Mouse (Mus musculus) adrenal gland, adult 18-20 months (tissue): Measurements from ENCODE around the gene Rfx8. TPM values are rescaled to one million over a fixed set of nuclear protein-coding genes. Genes with fewer than 3 reads are reported as not detected.

Experiments used
- DNase-seq, 2 experiments: peaks; one replicate each; pipeline ENCODE4 v3.0.0; 2021 to 2022; ENCODE audit warnings: low spot score in 2 of 2
- total RNA-seq, 2 experiments: library from RNA; stranded (reverse); gene quantifications; 1 replicate in 1 of 2; 2 replicates in 1 of 2; pipeline ENCODE4 v1.2.3; 2021

The Rfx8 gene
- total RNA-seq, 2 experiments from 2014 or later: not detected

DNA sequence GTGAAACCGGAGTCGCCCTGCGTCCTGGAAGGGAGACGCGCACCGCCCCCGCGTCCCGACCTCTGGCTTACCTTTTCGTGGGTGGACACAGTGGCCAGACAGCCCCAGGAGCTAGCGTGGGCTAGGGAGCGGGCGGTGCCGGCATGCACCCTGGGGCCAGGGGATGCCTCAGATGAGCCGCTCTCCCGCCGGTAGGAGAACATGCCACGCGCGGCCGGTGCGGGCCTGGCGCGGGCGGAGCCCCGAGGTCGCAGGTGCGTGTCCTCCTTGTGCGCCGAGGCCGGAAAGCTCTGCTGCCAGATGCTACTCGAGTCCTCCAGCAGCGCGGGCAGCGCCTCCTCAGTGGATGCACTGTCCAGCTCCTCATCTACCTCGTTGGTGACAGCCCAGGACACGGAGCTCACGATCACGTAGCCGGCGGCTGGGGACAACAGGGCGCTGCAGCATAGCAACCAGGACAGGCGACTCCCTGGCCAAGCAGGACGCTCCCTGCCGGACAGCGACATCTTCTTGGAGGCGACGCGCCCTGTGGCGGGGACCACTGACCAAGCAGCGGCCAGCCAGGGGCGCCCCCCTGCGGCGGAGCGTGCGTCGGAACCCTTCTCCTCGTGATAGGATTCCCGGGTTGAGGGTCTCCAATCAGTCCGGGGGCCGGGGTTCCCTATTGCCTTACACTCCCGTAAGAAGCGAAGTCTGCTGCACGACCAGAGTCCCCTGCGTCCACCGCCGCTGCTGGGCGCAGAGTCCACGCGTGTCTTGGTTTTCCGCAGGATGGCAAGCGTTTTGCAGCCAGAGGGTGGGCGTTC, 70.2 kb downstream of the Rfx8 start:
- DNase-seq: peak; percentile 55 to 65

DNA sequence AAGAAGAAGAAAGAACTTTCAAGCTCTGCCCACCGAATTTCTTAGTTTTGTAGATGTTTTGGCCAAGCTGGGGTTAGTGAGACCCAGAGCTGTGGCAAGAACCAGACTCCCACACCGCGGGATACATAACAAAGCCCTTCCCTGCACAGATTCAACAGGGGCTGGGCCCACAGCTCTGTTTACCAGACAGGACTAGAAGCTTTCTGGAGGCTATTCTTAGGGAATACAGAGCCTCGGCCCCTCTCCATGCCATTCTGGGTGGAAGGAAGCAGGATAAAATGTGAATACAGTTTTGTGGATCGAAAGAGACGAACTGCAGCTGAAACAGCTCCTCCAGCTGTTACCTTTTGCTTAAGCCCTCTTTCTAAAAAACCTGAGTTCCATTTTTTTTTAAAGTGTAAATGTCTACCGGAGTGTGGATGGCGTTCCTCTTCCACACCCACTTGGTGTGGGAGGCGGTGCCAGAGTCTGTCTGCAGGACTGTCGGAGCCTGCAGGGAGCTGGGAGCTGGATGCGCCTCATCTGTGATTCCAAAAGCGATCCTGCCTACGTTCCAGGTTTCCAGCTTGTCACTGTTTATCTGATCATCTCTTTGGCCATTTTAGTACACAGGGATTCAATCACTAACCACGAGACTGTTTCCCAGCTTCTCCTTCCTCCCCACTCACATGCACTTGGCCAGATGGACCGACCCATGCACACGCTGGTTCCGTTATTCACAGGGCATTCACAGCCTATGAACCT, 70.9 kb downstream of the Rfx8 start:
- DNase-seq: no peak

DNA sequence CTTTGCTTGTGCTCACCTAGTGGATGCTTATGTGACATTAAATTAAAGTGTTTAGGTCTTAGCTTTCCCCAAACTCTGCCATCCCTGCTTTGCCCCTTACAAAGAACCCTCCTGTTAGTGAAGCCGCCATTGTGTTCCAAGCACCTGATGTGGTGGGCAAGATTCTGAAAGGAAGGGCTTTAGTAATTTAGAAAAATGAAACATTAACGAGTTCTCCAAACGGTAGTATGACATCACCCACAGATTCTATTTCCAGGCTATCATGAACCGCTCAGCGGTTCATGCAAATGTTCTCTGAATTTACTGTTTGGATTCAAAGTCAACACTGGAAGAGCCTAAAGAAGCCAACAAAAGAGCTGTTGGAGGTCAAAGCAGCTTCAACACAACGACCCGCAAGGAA, 72.2 kb downstream of the Rfx8 start:
- no peak for DNase-seq

DNA sequence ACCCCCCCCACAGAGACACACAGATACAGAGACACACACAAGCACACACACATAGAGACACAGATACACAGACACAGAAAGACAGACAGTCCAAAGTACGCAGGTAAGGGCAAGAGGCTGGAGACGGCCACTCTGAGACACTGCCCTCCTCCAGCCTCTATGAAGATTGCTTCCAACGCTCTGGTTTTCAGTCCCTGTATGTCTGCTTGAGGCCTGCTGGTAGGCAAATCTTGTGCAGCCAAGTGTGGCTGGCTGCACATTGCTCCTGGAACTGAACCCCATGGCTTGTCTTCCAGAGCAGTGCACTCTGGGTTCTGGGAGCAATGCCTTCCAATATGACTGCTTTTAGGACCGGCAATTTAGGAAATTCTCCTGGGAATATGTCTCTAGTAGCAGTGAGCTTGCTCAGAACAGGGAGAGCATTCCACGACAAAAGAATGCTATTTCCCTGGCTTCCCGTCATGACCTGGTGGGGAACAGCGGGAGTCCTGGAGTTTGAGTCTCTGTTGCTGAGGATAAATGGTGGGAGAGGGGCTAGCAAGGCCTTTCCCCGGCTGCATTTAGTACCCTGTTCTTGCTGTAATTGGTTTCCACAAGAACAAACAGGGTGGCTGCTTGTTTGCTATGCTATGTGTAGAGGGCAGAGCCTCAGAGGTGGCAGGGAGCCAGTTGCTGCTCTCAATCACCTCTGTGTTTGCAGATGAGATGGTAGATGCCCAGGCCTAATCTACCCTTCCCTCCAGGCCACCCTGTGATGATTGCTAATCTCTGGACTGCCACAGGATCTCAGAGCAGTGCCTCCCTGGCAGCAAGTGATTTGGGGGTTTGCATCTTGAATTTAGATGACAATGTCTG, 74.7 kb downstream of the Rfx8 start:
- no peak for DNase-seq

DNA sequence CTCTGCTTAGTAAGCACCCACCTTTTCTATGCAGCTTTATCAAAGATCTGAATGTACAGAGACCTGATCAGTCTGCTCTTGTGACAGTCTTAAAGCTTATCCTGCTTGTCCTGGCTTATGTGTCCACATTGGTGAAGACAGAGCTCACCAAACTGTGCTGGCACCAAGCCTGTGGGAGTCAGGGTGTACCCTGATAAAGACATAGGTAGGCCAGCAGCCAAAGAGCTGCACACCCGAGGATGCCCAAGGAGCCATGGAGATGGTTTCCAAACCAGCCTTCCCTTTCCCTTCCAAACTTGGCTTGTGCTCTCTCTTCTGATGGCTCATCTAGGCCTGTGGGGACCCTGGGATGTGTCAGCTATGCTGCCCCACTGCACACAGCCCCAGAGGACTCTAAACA, 76.5 kb downstream of the Rfx8 start:
- no peak for DNase-seq

DNA sequence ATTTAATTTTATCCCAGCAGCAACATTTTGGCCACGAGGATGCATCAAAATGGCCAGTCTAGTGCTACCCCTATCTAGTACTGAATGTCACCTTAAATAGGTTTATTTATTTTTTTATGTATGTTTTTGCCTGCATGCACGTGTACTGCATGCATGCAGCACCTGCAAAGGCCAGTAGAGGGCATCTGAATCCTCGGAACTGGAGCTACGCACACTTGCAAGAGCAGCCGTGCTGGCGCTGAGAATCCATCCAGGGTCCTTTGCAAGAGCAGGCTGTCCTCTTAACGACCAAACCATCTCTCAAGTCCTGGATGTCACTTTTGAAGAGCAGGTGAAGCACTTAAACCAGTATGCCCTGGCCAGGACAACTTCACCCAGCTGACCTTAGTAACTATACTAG, 79.1 kb downstream of the Rfx8 start:
- no peak for DNase-seq

DNA sequence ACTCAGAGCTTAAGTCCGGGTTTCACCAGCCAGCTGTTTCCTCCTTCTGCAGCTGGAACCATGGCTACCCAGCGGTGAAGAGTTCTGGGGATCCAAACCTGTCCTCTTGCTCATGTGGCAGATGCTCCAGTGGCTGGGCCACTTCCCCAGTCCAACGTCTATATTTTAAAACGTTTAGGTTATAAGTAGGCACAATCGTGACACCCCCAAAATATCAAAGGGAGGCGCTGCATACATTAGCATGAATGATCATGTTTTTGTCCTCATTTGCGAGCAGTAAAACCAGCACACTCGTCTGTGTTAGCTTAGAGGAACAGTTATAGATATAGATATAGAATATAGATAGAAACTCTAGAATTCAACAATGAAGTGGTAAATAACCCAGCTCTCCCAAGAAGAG, 83.7 kb downstream of the Rfx8 start:
- DNase-seq: no peak

DNA sequence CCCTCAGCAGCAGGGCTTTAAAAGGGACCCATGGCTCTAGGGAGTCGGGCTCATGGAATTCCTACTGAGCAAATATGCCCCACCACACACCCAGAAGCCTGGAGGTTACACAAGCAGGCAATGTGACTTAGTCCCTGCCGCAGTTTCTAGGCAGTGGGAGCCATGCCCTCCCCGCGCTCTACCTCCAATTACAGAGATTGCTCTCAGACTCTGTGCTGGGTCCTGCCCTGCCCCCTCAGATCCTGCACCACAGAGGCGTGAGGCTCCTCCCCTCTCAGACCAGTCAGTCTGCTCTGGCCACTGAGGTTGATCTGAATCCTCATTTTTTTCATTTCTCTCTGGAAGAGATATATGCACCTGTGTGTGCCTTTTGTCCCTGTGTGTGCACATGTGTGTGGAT, 84.1 kb downstream of the Rfx8 start:
- no peak for DNase-seq

DNA sequence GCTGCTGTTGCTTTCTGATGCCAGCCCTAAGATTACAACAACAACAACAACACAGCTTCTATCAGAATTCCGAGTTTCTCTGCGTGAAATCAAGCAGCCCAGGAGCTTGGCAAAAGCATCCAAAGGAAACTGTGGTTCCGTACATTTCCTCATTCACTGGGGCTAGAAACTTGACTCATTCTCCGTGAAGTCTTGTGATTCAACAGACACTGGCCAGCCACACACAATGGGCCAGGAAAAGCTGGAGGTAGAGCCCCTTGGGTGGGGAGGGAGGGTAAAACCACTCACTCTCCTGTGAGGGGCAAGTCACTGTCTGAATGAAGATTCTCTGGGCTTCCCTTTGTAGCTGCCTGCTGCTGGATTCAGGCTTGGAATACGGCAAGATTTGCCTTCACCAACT, 84.6 kb downstream of the Rfx8 start:
- DNase-seq: no peak

DNA sequence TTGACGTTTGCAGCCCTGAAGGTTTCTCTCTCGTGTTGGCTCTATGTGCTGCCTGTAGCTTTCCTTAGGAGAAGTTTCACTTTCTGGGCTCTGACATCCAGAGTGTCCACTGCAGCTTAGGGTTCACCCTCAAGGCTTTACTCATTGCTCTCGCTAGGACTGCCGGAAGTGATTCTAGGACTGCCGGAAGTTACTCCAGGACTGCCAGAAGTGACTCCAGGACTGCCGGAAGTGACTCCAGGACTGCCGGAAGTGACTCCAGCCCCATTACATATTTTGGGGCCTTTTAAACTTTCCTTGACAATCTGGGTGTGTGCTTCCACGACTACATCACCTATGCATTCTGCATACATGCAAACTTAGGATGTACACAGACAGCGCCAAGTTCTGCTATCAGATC, 92.2 kb downstream of the Rfx8 start:
- DNase-seq: no peak

DNA sequence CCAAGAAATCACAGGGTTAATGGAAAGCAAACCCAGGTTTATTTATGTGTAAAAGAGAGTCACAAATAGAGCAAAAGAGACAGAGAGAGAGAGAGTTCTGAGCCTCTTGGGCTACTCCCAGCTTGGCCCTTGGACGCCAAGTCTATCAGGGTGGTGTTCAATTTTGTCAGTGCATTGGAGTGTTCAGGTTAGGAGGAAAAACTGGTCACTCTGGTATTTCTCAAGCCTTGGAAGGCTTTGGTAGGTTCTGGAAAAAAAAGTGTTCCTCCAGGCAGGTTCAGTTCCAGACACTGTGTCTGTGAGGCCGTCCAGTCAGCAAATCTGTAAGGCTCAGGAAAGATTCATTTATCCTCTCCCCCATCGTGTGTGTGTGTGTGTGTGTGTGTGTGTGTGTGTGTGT, 95.3 kb downstream of the Rfx8 start:
- DNase-seq: no peak

DNA sequence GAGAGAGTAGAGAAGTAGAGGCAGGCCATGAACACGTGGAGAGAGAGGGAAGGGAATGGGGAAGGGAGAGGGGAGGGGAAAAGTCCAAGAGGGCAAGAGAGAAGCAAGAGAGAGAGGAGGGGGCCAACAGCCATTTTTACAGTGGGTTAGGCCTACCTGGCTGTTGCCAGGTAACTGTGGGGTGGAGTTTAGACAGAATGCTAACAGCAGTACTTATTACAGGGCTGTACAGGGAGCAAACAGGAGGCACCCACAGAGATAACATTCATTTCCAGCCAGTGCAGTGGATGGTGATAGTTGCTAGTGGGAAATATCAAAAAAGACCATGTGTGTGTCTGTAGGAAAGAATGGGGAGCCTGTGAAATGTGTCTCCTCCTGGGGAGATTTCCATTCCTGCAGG, 97.1 kb downstream of the Rfx8 start:
- no peak for DNase-seq

DNA sequence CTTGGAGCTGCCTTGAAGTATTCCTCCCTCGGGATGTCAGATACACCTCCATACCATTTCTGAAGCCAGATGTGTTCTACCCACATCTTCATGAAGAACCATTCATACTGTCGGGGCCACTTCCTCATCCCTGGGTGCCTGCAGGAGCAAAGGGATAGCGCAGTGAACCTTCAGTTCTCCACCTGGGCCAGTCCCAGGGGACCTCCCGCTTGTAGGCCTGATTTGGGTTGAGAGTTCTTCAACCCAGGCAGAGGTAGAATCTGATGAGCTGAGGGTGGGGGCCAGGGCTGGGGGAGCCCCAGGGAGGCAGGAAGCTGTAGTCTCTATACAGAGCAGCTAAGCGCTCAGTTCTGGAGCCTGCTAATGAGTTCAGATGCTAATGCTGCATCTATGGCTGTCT, 97.7 kb downstream of the Rfx8 start:
- no peak for DNase-seq

DNA sequence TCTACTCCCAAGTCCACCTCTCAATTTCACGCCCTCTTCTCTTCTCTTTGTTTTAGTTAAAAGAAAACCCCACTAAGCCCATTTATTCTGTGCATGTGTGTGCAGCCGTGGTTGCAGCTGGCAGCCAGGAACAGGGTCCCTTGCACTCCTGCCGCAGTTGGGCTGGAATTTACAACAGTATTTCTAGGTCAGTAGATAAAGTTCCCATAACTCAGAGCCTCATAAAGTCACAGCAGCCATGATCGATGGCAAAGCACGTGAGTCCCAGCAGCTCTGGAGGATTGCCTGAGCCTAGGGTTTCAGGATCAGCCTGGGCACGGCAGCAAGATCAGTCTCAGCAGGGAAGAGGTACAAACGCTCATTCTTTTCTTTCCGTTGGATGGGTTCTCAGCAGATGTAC, 102.3 kb downstream of the Rfx8 start:
- no peak for DNase-seq

DNA sequence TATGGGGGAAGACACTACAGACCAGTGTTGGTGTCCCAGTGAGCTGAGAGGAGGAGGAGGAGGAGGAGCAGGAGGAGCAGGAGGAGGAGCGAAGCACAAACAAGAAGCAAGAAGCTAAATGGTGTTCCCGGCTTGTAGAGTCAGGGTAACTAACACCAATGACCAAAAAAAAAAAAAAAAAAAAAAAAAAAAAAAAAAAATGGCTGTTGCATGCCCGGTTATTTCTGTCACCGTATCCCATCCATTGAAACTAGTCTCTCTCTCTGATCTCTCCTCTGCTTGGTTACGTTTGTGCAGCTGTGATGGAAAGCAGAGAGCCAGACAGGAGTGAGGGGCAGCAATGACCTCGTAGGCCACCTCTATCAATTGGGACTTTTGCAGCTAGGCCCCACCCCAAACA, 105.3 kb downstream of the Rfx8 start:
- DNase-seq: no peak

Other genes starting within 250 kb of the Rfx8 start
- 10 to 100 TPM in 1 of 2 experiments, 1 to 10 TPM in 1; 7.6 to 14.6 TPM for gene Tbc1d8, start 242.2 kb downstream of the Rfx8 start, total RNA-seq
- gene Cnot11, start 186.0 kb downstream of the Rfx8 start, total RNA-seq: 10 to 100 TPM; 15.3 to 16.7 TPM
- 10 to 100 TPM; 36.6 to 45.2 TPM for gene Rnf149, start 143.6 kb downstream of the Rfx8 start, total RNA-seq
- under 1 TPM; 0.35 to 0.36 TPM for gene Creg2, start 69.5 kb downstream of the Rfx8 start, total RNA-seq
- not detected for gene Gm3646, start 84.3 kb upstream of the Rfx8 start, total RNA-seq
- 10 to 100 TPM; 90.2 to 98.0 TPM for gene Map4k4, start 179.9 kb upstream of the Rfx8 start, total RNA-seq